Mouse (Mus musculus) MEL (cell line): ENCODE measurements at regions not wholly inside any gene's neighbourhood (a gene's known extent, or its start where the extent isn't known, plus 50 kb on each side); places are given as distances from the start of the nearest gene placed in this dataset.

Experiments used
- DNase-seq: peaks from one replicate; pipeline ENCODE4 v3.0.0; 2011; ENCODE audit warnings: low read depth, low spot score
- H3K27ac ChIP-seq: 2 replicates; pipeline ENCODE4 v1.5.1; 2012; ENCODE audit warnings: low read depth, mild to moderate bottlenecking, control low read depth, low read length, moderate library complexity; ENCODE audit not compliant: control insufficient read depth
- H3K27me3 ChIP-seq, 2 experiments: fragments of 150-350 bp in 1 of 2; sonication (generic) in 1 of 2; 2 replicates each; pipeline ENCODE4 v1.6.1; 2012; ENCODE audit warnings: low read length in 2 of 2, mild to moderate bottlenecking in 2 of 2, improper control_type of control experiment in 1 of 2, moderate library complexity in 1 of 2; ENCODE audit not compliant: insufficient read depth in 2 of 2, control insufficient read depth in 1 of 2
- H3K36me3 ChIP-seq, 2 experiments: 2 replicates each; pipeline ENCODE4 v1.6.1; 2012 to 2014; ENCODE audit warnings: low read length in 2 of 2, improper control_type of control experiment in 1 of 2, inconsistent platforms in 1 of 2, mild to moderate bottlenecking in 1 of 2; ENCODE audit not compliant: insufficient read depth in 2 of 2, control insufficient read depth in 1 of 2
- H3K4me1 ChIP-seq, 2 experiments: fragments of 150-350 bp in 1 of 2; sonication (generic) in 1 of 2; 2 replicates each; pipeline ENCODE4 v1.6.1; 2012; ENCODE audit warnings: low read length in 2 of 2, improper control_type of control experiment in 1 of 2, mild to moderate bottlenecking in 1 of 2; ENCODE audit not compliant: insufficient read depth in 2 of 2, control insufficient read depth in 1 of 2
- H3K4me3 ChIP-seq, 2 experiments: fragments of 150-350 bp in 1 of 2; sonication (generic) in 1 of 2; 2 replicates each; pipeline ENCODE4 v1.5.1; 2012; ENCODE audit warnings: low read depth in 2 of 2, low read length in 2 of 2, mild to moderate bottlenecking in 2 of 2, moderate library complexity in 2 of 2, control low read depth in 1 of 2, improper control_type of control experiment in 1 of 2; ENCODE audit not compliant: control insufficient read depth in 1 of 2, insufficient read depth in 1 of 2
- H3K79me2 ChIP-seq: 2 replicates; pipeline ENCODE4 v1.6.1; 2012; ENCODE audit warnings: mild to moderate bottlenecking, low read length, moderate library complexity; ENCODE audit not compliant: control insufficient read depth, poor library complexity, insufficient read depth
- H3K9ac ChIP-seq: 2 replicates; pipeline ENCODE4 v1.6.1; 2012; ENCODE audit warnings: low read depth, mild to moderate bottlenecking, control low read depth, low read length, moderate library complexity; ENCODE audit not compliant: control insufficient read depth, poor library complexity, severe bottlenecking
- H3K9me3 ChIP-seq: fragments of 150-350 bp; sonication (generic); replicated peaks from 2 replicates; pipeline ENCODE4 v1.6.1; 2012; ENCODE audit warnings: mild to moderate bottlenecking, low read length, improper control_type of control experiment, moderate library complexity; ENCODE audit not compliant: insufficient read depth
- BHLHE40 ChIP-seq: IDR thresholded peaks from 2 replicates; pipeline ENCODE4 v1.6.1; 2012; ENCODE audit warnings: low read depth, mild to moderate bottlenecking, inconsistent platforms, low read length, improper control_type of control experiment, borderline replicate concordance
- CHD1 ChIP-seq: IDR thresholded peaks from 2 replicates; pipeline ENCODE4 v1.6.1; 2012; ENCODE audit warnings: low read depth, mild to moderate bottlenecking, inconsistent platforms, low read length, improper control_type of control experiment
- CHD2 ChIP-seq: IDR thresholded peaks from 2 replicates; pipeline ENCODE4 v1.6.1; 2011; ENCODE audit warnings: low read length, improper control_type of control experiment
- E2F4 ChIP-seq: IDR thresholded peaks from 2 replicates; pipeline ENCODE4 v1.6.1; 2011; ENCODE audit warnings: low read depth, low read length, improper control_type of control experiment, borderline replicate concordance
- ELF1 ChIP-seq: IDR thresholded peaks from 2 replicates; pipeline ENCODE4 v1.6.1; 2014; ENCODE audit warnings: low read depth, mild to moderate bottlenecking, inconsistent platforms, low read length, improper control_type of control experiment, moderate library complexity
- EP300 ChIP-seq, 2 experiments: IDR thresholded peaks; 2 replicates each; pipeline ENCODE4 v1.6.1; 2011; ENCODE audit warnings: improper control_type of control experiment in 2 of 2, low read length in 2 of 2, low read depth in 1 of 2, mild to moderate bottlenecking in 1 of 2
- ETS1 ChIP-seq: IDR thresholded peaks from 2 replicates; pipeline ENCODE4 v1.6.1; 2012; ENCODE audit warnings: low read depth, mild to moderate bottlenecking, inconsistent platforms, low read length, improper control_type of control experiment, moderate library complexity
- GABPA ChIP-seq: IDR thresholded peaks from 2 replicates; pipeline ENCODE4 v1.6.1; 2012; ENCODE audit warnings: low read depth, mild to moderate bottlenecking, inconsistent platforms, low read length, improper control_type of control experiment, moderate library complexity
- JUND ChIP-seq: IDR thresholded peaks from 2 replicates; pipeline ENCODE4 v1.6.1; 2011; ENCODE audit warnings: low read depth, mild to moderate bottlenecking, improper control_type of control experiment, low read length
- MAFK ChIP-seq: IDR thresholded peaks from 2 replicates; pipeline ENCODE4 v1.6.1; 2011; ENCODE audit warnings: low read depth, mild to moderate bottlenecking, low read length, improper control_type of control experiment, borderline replicate concordance
- MAX ChIP-seq: IDR thresholded peaks from 2 replicates; pipeline ENCODE4 v1.6.1; 2011; ENCODE audit warnings: low read length, improper control_type of control experiment
- MAZ ChIP-seq: IDR thresholded peaks from 2 replicates; pipeline ENCODE4 v1.6.1; 2012; ENCODE audit warnings: low read depth, mild to moderate bottlenecking, inconsistent platforms, low read length, improper control_type of control experiment
- MEF2A ChIP-seq: IDR thresholded peaks from 2 replicates; pipeline ENCODE4 v1.6.1; 2014; ENCODE audit warnings: low read depth, mild to moderate bottlenecking, inconsistent platforms, low read length, improper control_type of control experiment; ENCODE audit not compliant: poor library complexity, insufficient replicate concordance, severe bottlenecking; ENCODE audit errors: extremely low read depth
- NELFE ChIP-seq: IDR thresholded peaks from 2 replicates; pipeline ENCODE4 v1.6.1; 2011; ENCODE audit warnings: low read depth, low read length, improper control_type of control experiment
- POLR2AphosphoS2 ChIP-seq: IDR thresholded peaks from 2 replicates; pipeline ENCODE4 v1.6.1; 2011; ENCODE audit warnings: low read length, improper control_type of control experiment
- RCOR1 ChIP-seq: IDR thresholded peaks from 2 replicates; pipeline ENCODE4 v1.6.1; 2012; ENCODE audit warnings: low read depth, mild to moderate bottlenecking, inconsistent platforms, low read length, improper control_type of control experiment
- SIN3A ChIP-seq: IDR thresholded peaks from 2 replicates; pipeline ENCODE4 v1.6.1; 2012; ENCODE audit warnings: low read length, improper control_type of control experiment, inconsistent platforms
- SMC3 ChIP-seq: IDR thresholded peaks from 2 replicates; pipeline ENCODE4 v1.6.1; 2011; ENCODE audit warnings: low read depth, low read length, improper control_type of control experiment
- TAL1 ChIP-seq: IDR thresholded peaks from 2 replicates; pipeline ENCODE4 v1.6.1; 2012; ENCODE audit warnings: mild to moderate bottlenecking, inconsistent platforms, low read length, moderate library complexity, mixed read lengths
- USF1 ChIP-seq: IDR thresholded peaks from 2 replicates; pipeline ENCODE4 v1.6.1; 2014; ENCODE audit warnings: low read depth, mild to moderate bottlenecking, inconsistent platforms, low read length, improper control_type of control experiment, moderate library complexity
- USF2 ChIP-seq, 2 experiments: IDR thresholded peaks; 2 replicates each; pipeline ENCODE4 v1.6.1; 2011 to 2012; ENCODE audit warnings: improper control_type of control experiment in 2 of 2, low read length in 2 of 2, borderline replicate concordance in 1 of 2, inconsistent platforms in 1 of 2, low read depth in 1 of 2, mild to moderate bottlenecking in 1 of 2; ENCODE audit not compliant: insufficient read depth in 1 of 2
- ZC3H11A ChIP-seq: IDR thresholded peaks from 2 replicates; pipeline ENCODE4 v1.6.1; 2012; ENCODE audit warnings: low read depth, mild to moderate bottlenecking, inconsistent platforms, low read length, improper control_type of control experiment
- ZNF384 ChIP-seq: IDR thresholded peaks from 2 replicates; pipeline ENCODE4 v1.6.1; 2012; ENCODE audit warnings: low read depth, mild to moderate bottlenecking, inconsistent platforms, low read length, improper control_type of control experiment

DNA sequence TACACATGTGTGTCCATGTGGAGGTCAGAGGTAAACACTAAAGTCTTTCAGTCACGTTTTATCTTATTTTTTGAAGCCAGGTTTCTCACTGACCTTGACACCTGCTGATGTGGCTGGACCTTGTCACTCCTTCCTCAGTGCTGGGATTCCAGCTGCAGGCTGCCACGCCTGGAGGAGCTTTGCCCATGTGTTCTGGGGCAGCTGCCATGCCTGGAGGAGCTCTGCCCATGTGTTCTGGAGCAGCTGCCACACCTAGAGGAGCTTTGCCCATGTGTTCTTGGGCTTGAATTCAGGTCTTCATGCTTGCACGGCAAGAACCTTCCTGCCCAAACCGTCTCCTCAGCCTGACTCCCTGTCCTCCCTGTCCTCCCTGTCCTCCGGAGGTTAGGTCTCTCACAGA lies 82.1 kb upstream of the Rbms3 start:
- Histone ChIP-seq H3K36me3 (no peaks in the 10 kb centered on the region), H3K9ac (no peak overlapping the region), H3K4me1 (no peaks in the 10 kb centered on the region), H3K27me3 (no peaks in the 10 kb centered on the region), H3K79me2 (no peaks in the 10 kb centered on the region), H3K4me3 (no peak overlapping the region), H3K27ac (no peak overlapping the region)
- DNase-seq, result no peak
- TF ChIP-seq RCOR1 (no peak), SMC3 (no peak), EP300 (IDR thresholded peaks at IDR 0.05; ENCODE audit: low read depth in 1 of 2, low read length in 2 of 2) (no peak), CHD1 (no peak), BHLHE40 (no peak), MAZ (no peak), MEF2A (no peak), SIN3A (no peak), ZNF384 (no peak), NELFE (no peak), GABPA (no peak)
- TF ChIP-seq, all 39 proteins: peak for 0
- H3K9me3 ChIP-seq, result no peaks in the 10 kb centered on the region

DNA sequence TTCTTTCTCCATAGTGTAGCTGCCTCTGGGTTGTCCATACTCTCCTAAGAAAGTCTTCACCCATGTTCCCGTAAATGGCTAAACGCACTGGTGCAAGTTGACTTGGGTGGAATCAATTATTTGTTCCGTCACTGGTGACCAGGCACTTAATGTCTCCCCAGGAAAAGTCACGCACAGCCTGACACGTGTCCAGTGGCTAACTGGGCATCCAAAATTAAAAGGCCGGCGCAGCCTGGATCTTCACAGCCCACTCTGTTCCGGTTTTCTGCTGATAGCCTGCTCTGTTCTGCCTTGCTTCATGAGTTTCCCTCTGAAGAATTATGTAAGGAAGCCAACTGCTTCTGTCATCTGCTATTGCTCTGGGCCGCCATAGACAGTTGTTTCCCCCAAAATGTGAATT lies 81.3 kb upstream of the Rbms3 start:
- H3K79me2 ChIP-seq, result no peaks in the 10 kb centered on the region
- DNase-seq, result no peak
- H3K4me3 ChIP-seq, result no peak overlapping the region
- H3K36me3 ChIP-seq, result no peaks in the 10 kb centered on the region
- no peaks in the 10 kb centered on the region for H3K4me1 ChIP-seq
- TF ChIP-seq E2F4, result no peak
- TF ChIP-seq RCOR1, result no peak
- no peak for TF ChIP-seq ELF1
- no peak for TF ChIP-seq GABPA
- no peak for TF ChIP-seq MAX
- no peak for TF ChIP-seq ZC3H11A
- TF ChIP-seq EP300 (IDR thresholded peaks at IDR 0.05; ENCODE audit: low read depth in 1 of 2, low read length in 2 of 2), result no peak
- TF ChIP-seq JUND, result no peak
- TF ChIP-seq TAL1, result no peak
- no peak for TF ChIP-seq MAZ
- no peak for TF ChIP-seq ETS1
- TF ChIP-seq POLR2AphosphoS2, result no peak
- TF ChIP-seq CHD2, result no peak
- TF ChIP-seq USF2 (IDR thresholded peaks at IDR 0.05; ENCODE audit: borderline replicate concordance in 1 of 2, insufficient read depth in 1 of 2, low read depth in 1 of 2, low read length in 2 of 2), result no peak
- TF ChIP-seq MAFK, result no peak
- TF ChIP-seq USF1, result no peak
- TF ChIP-seq SMC3, result no peak
- no peaks in the 10 kb centered on the region for H3K27me3 ChIP-seq
- no peaks in the 10 kb centered on the region for H3K9me3 ChIP-seq
- no peak overlapping the region for H3K27ac ChIP-seq
- no peak overlapping the region for H3K9ac ChIP-seq
